Mouse (Mus musculus): ENCODE measurements around the gene Pisd.

Gene Pisd

GRCm38 (mm10) chr5:32785313-32785915 is at the start of gene Pisd:
Gene Pisd (minus strand): TSS chr5:32785646.
- no peak for TF ChIP-seq GATA4 (IDR thresholded peaks at IDR 0.05; ENCODE audit: insufficient replicate concordance, low read length)

- TF ChIP-seq GATA4 (IDR thresholded peaks at IDR 0.05; ENCODE audit: insufficient replicate concordance, low read length) = no peak
Measured at GRCm38 (mm10) chr5:32834497-32834896, 49.1 kb upstream of the Pisd start.

DNA sequence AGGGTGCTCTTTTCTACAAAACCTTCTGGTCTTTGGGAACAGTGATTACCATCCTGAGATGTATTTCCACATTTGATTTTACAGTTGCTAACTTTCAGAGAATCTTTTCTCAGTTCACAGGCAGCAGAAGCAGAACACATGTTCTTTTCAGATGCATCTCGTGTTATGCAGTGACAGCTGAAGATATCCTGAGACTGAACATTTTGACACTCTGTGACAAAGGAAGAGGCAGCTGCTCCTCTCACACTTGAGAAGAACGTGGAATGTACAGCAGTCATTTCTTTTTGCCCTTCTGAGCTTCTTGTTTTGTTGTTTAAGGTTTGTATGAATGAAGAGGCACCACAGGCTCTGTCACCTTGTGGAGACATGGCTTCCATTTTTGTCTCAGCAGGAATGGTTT is 44.6 kb upstream of the Pisd start:
- TF ChIP-seq GATA4 (IDR thresholded peaks at IDR 0.05; ENCODE audit: insufficient replicate concordance, low read length) = no peak

DNA sequence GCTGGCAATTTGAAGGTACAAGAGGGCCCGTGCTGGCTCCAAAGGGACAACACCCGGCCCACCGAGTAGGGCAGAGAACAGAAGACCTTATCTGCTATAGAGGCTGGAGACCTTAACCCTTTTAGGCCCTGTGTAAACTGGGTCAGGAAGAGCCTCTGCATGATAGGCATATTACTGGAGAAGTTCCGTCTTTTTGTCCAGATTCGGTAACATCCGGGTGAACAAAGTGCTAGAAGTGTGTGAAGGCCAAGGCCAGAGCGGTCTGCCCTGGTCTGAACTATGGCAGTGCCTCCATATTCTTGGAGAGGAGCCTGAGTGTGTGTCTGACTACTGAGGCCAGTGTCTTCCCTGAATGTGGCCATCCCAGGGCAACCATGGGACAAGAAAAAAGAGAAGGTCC is 41.6 kb upstream of the Pisd start, which contains the start of gene Gm20671:
TSS of gene Gm20671 (minus strand) at position 101 of the 400 bp plus-strand sequence.
- TF ChIP-seq GATA4 (IDR thresholded peaks at IDR 0.05; ENCODE audit: insufficient replicate concordance, low read length) = no peak

- no peak for TF ChIP-seq GATA4 (IDR thresholded peaks at IDR 0.05; ENCODE audit: insufficient replicate concordance, low read length)
Measured at GRCm38 (mm10) chr5:32820471-32820870, 35.0 kb upstream of the Pisd start.

DNA sequence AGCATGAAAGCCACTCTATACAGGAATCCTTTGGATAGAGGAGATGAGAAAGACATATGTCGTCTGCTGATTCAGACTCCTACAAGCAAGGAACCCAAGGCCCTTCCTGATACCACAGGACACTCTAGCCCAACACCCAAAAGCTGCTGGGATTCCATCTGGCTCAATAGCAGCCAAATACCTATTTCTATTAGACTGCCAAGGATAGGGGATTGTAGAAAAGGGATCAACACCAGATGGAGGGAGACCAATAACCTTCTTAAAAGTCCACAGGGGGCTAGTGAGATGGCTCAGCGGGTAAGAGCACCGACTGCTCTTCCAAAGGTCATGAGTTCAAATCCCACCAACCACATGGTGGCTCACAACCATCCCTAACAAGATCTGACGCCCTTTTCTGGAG is 29.9 kb upstream of the Pisd start:
- no peak for TF ChIP-seq GATA4 (IDR thresholded peaks at IDR 0.05; ENCODE audit: insufficient replicate concordance, low read length)

DNA sequence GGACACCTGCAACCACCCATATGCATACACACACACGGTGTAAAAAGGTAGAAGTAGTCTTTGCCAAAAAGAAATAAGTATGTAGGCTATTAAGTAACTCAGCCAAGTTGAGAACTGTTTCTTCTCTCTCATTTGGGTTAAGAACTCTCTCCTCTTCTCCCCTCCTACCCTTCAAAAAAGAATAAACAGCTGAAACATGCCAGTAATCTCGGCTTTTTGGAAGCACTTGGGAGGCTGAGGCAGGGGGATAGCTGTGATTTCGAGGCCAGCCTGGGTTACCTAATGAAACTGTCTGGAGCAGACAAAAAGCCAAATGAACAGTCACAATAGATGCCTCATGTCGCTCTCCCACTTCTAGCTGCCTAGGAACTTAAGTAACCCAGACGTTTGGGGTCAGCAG is 720 bp downstream of the Pisd start:
- no peak for TF ChIP-seq GATA4 (IDR thresholded peaks at IDR 0.05; ENCODE audit: insufficient replicate concordance, low read length)

GRCm38 (mm10) chr5:32781596-32781995 is 3.9 kb downstream of the Pisd start:
- TF ChIP-seq GATA4 (IDR thresholded peaks at IDR 0.05; ENCODE audit: insufficient replicate concordance, low read length) = no peak

GRCm38 (mm10) chr5:32778168-32778567 is 7.3 kb downstream of the Pisd start:
- no peak for TF ChIP-seq GATA4 (IDR thresholded peaks at IDR 0.05; ENCODE audit: insufficient replicate concordance, low read length)

GRCm38 (mm10) chr5:32772361-32772760 is 13.1 kb downstream of the Pisd start:
- TF ChIP-seq GATA4 (IDR thresholded peaks at IDR 0.05; ENCODE audit: insufficient replicate concordance, low read length) = no peak

DNA sequence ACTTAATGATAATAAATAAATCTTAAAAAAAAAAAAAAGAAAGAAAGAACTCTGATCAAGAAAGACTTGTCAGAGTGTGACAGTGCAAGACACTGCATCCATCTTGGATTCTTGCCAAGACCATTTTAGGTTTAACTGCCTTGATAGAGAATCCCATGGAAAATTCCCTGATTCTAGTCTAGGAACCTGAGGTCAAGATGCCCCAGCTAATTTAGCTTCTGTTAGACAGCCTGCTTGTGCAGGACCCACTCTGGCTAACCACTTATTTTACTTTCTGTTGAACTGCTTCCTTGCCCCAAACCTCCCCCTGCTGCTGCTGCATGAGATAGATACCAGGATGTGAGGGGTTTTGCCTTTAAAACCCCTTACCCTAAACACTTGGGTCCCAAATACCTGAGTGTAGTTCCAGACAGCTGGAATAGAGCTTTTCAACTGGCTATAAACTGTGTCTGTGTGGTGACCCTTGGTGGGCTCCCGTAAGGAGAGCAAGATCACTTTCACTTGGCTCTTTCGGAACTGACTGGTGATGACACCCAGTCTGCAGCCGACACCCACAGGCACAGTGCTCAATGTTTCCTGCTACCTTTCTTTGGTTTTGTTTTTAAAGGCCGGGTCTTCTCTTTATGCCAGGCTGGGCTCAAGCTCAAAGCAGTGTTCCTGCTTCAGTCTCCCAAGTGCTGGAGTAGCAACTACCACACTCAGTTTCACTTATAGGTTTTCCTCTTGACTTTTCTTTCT is 17.6 kb downstream of the Pisd start:
- TF ChIP-seq GATA4 (IDR thresholded peaks at IDR 0.05; ENCODE audit: insufficient replicate concordance, low read length) = no peak

DNA sequence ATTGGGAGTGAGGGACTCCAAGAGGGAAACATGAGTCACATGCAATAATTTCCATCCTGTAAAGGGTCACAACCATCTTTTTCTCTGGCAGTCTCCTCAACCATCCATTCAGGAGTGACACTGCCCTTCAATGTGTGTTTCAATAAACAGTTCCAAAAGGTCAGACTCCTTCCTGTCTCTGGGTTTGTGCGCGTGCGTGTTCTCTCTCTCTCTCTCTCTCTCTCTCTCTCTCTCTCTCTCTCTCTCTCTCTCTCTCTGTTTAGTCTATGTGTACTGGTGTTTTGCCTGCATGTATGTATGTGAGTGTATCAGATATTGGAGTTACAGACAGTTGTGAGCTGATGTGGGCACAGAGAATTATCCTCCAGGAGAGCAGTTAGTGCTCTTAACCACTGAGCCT is 18.4 kb downstream of the Pisd start:
- no peak for TF ChIP-seq GATA4 (IDR thresholded peaks at IDR 0.05; ENCODE audit: insufficient replicate concordance, low read length)

GRCm38 (mm10) chr5:32761566-32762140 is 23.8 kb downstream of the Pisd start:
- no peak for TF ChIP-seq GATA4 (IDR thresholded peaks at IDR 0.05; ENCODE audit: insufficient replicate concordance, low read length)

GRCm38 (mm10) chr5:32760787-32761186 is 24.7 kb downstream of the Pisd start:
- no peak for TF ChIP-seq GATA4 (IDR thresholded peaks at IDR 0.05; ENCODE audit: insufficient replicate concordance, low read length)

DNA sequence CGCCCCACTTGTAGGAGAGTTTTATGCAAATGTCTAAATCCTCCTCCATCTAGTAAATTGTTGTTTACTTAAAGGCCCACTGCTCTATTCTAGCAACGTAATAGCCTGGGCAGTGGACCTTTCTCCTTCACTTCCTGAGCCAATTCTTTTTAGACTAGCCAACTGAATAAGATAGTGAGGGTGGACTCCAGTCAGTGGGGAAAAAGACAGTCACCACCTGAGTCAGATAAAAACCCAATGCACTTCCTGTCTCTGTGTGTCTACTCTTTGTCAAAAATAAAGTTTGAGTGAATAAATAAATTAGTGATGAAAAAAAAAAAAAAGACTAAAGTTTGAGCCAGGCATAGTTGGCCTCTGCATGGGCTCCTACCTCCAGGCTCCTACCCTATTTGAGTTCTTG is 25.8 kb downstream of the Pisd start:
- TF ChIP-seq GATA4 (IDR thresholded peaks at IDR 0.05; ENCODE audit: insufficient replicate concordance, low read length) = no peak

DNA sequence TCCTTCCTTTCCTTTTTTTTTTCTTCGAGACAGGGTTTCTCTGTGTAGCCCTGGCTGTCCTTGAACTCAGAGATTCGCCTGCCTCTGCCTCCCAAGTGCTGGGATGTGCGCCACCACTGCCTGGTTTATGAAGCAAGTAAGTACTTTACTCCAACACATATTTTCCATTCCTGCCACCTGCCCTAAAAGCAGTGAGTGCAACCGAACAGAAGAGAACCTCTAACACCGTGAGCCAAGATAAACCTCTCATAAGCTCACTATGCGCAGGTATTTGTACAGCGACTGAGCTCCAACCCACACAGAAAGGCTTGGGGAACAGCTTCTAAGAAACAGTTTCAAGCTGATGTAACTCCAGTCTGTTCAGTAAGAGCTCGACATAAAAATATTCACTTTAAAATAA is 29.3 kb downstream of the Pisd start:
- no peak for TF ChIP-seq GATA4 (IDR thresholded peaks at IDR 0.05; ENCODE audit: insufficient replicate concordance, low read length)

Measured in liver, adult (tissue).